Mouse (Mus musculus) neutrophil, adult 5-6 weeks (primary cell): Measurements from ENCODE around the gene Pam16. TPM values are rescaled to one million over a fixed set of nuclear protein-coding genes. Genes with fewer than 3 reads are reported as not detected.

Experiments used
- ATAC-seq: fragments of 151-379, 151-347 bp; 2 replicates; pipeline ENCODE4 v1.8.0; 2017; ENCODE audit warnings: mild to moderate bottlenecking, moderate TSS enrichment; ENCODE audit not compliant: insufficient number of reproducible peaks, poor library complexity, low FRiP score, severe bottlenecking; ENCODE audit errors: extremely low read depth
- total RNA-seq: library from RNA; stranded (forward); fragments of 200-1000 nt; gene quantifications from 2 replicates; pipeline ENCODE4 v1.2.3, GENCODE M21; 2017

Pam16 gene
- total RNA-seq, 1 experiment from 2014 or later, result 15.4 TPM

- ATAC-seq, result no peak
Measured at GRCm38 (mm10) chr16:4616829-4617228, 8.0 kb downstream of the Pam16 start.

- no peak for ATAC-seq
Measured at GRCm38 (mm10) chr16:4615297-4615696, 9.5 kb downstream of the Pam16 start.

GRCm38 (mm10) chr16:4614639-4615038 is 10.1 kb downstream of the Pam16 start:
- no peak for ATAC-seq

GRCm38 (mm10) chr16:4613736-4614135 is 11.1 kb downstream of the Pam16 start:
- ATAC-seq, result 0 out of 2 replicates have a peak, but pooled peaks have one; percentile 5

- ATAC-seq, result no peak
Measured at GRCm38 (mm10) chr16:4611676-4612075, 13.1 kb downstream of the Pam16 start.

GRCm38 (mm10) chr16:4611193-4611592 is 13.6 kb downstream of the Pam16 start:
- no peak for ATAC-seq

- no peak for ATAC-seq
Measured at GRCm38 (mm10) chr16:4608532-4609059, 16.2 kb downstream of the Pam16 start.

- ATAC-seq, result peak; percentile 65
Measured at GRCm38 (mm10) chr16:4607818-4608531, 16.8 kb downstream of the Pam16 start.

GRCm38 (mm10) chr16:4606431-4607084 is 18.2 kb downstream of the Pam16 start:
- ATAC-seq, result no peak

GRCm38 (mm10) chr16:4605514-4606131 is 19.2 kb downstream of the Pam16 start:
- ATAC-seq, result no peak

- ATAC-seq, result no peak
Measured at GRCm38 (mm10) chr16:4604293-4604837, 20.4 kb downstream of the Pam16 start.

GRCm38 (mm10) chr16:4603453-4603837 is 21.3 kb downstream of the Pam16 start:
- ATAC-seq, result no peak

- ATAC-seq, result no peak
Measured at GRCm38 (mm10) chr16:4602766-4603452, 21.9 kb downstream of the Pam16 start.

- ATAC-seq, result no peak
Measured at GRCm38 (mm10) chr16:4602189-4602588, 22.6 kb downstream of the Pam16 start.

GRCm38 (mm10) chr16:4600701-4601310 is 24.0 kb downstream of the Pam16 start:
- no peak for ATAC-seq

GRCm38 (mm10) chr16:4599616-4600015 is 25.2 kb downstream of the Pam16 start:
- no peak for ATAC-seq

- no peak for ATAC-seq
Measured at GRCm38 (mm10) chr16:4598891-4599543, 25.8 kb downstream of the Pam16 start.

GRCm38 (mm10) chr16:4598041-4598440 is 26.7 kb downstream of the Pam16 start:
- no peak for ATAC-seq
